Mouse (Mus musculus) heart, embryonic 15.5 days (tissue): ENCODE results near the gene Nxph4. TPM values are rescaled to one million over a fixed set of nuclear protein-coding genes. Genes with fewer than 3 reads are reported as not detected.

ENCODE experiments used
- ATAC-seq: fragments of 200-750 bp; cut with Nextera tagmentation; replicated peaks from 2 replicates; pipeline ENCODE4 v1.8.0; 2017; ENCODE audit warnings: low read depth, moderate TSS enrichment; ENCODE audit not compliant: insufficient number of reproducible peaks, insufficient read depth, low FRiP score
- H3K27ac ChIP-seq: fragments of 300-500 bp; sonication (generic); 2 replicates; pipeline ENCODE4 v1.5.1; 2015; ENCODE audit warnings: mild to moderate bottlenecking, inconsistent platforms
- H3K27me3 ChIP-seq: fragments of 300-500 bp; sonication (generic); 2 replicates; pipeline ENCODE4 v1.6.1; 2015; ENCODE audit warnings: inconsistent platforms
- H3K36me3 ChIP-seq: fragments of 300-500 bp; sonication (generic); 2 replicates; pipeline ENCODE4 v1.6.1; 2015; ENCODE audit warnings: mild to moderate bottlenecking, inconsistent platforms
- H3K4me1 ChIP-seq: fragments of 300-500 bp; sonication (generic); replicated peaks from 2 replicates; pipeline ENCODE4 v1.6.1; 2015; ENCODE audit warnings: inconsistent platforms
- H3K4me2 ChIP-seq: fragments of 300-500 bp; sonication (generic); 2 replicates; pipeline ENCODE4 v1.6.1; 2015; ENCODE audit warnings: inconsistent platforms, mild to moderate bottlenecking, moderate library complexity
- H3K4me3 ChIP-seq: fragments of 300-500 bp; sonication (generic); 2 replicates; pipeline ENCODE4 v1.5.1; 2015; ENCODE audit warnings: mild to moderate bottlenecking, inconsistent platforms
- H3K9ac ChIP-seq: fragments of 300-500 bp; sonication (generic); 2 replicates; pipeline ENCODE4 v1.6.1; 2015; ENCODE audit warnings: mild to moderate bottlenecking, inconsistent platforms
- H3K9me3 ChIP-seq: fragments of 300-500 bp; sonication (generic); replicated peaks from 2 replicates; pipeline ENCODE4 v1.6.1; 2016; ENCODE audit warnings: inconsistent platforms
- WGBS: fragments of 180-500 bp; shearing (Covaris S2); methylation state at CpG from one replicate; pipeline ENCODE4 v1.1.7; 2015; ENCODE audit warnings: mixed read lengths; 5-methylcytosine and 5-hydroxymethylcytosine counted together
- polyA plus RNA-seq: library from polyadenylated mRNA; unstranded; fragments of >200 nt; fragmentation: Nextera tagmentation; extraction: Ambion mirVana; gene quantifications from 2 replicates; pipeline ENCODE4 v1.2.1, GENCODE M21; 2015

Nxph4 gene
- polyA plus RNA-seq, 1 experiment from 2014 or later = 1.2 TPM

- Histone ChIP-seq H3K36me3 (peaks cover 12% of the 10 kb centered on the region; the same call in 1 of the 2 replicates), H3K27me3 (no peaks in the 10 kb centered on the region), H3K4me3 (no peak overlapping the region), H3K27ac (no peak overlapping the region), H3K4me2 (no peak overlapping the region), H3K9me3 (no peaks in the 10 kb centered on the region), H3K4me1 (no peaks in the 10 kb centered on the region), H3K9ac (no peak overlapping the region)
- 93% methylated on average over 4 of the region's 4 CpGs for WGBS
- ATAC-seq = no peak
These were observed 55.2 kb downstream of the Nxph4 start for GRCm38 (mm10) chr10:127479131-127479530.

DNA sequence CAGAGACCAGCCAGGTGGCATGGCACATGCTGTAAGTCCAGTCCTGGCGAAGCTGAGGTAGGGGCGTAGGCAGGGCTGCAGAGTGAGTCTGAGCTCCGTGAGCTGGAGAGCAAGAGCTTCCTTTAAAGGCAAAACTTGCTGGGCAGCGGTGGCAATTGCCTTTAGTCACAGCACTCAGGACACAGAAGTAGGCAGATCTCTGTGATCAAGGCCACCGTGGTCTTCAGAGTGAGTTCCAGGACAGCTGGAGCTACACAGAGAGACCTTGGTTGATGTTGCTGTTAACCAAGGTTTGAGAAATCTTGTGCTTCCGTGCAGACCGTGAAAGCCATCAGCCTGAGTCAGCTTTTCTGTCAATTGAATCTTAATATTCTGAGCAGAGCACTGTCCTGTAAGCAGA lies 57.1 kb downstream of the Nxph4 start:
- Histone ChIP-seq H3K9ac (no peak overlapping the region), H3K27me3 (no peaks in the 10 kb centered on the region), H3K4me1 (no peaks in the 10 kb centered on the region), H3K27ac (no peak overlapping the region), H3K4me3 (no peak overlapping the region), H3K36me3 (peaks cover 15% of the 10 kb centered on the region; the same call in 1 of the 2 replicates), H3K4me2 (no peak overlapping the region), H3K9me3 (no peaks in the 10 kb centered on the region)
- WGBS = 88% methylated on average over 7 of the region's 7 CpGs
- no peak for ATAC-seq

- WGBS = 76% methylated on average over 3 of the region's 3 CpGs
- H3K9me3 ChIP-seq = no peaks in the 10 kb centered on the region
- no peak overlapping the region for H3K4me2 ChIP-seq
- H3K27me3 ChIP-seq = no peaks in the 10 kb centered on the region
- H3K4me3 ChIP-seq = no peak overlapping the region
- peaks cover 15% of the 10 kb centered on the region; the same call in 1 of the 2 replicates for H3K36me3 ChIP-seq
- H3K9ac ChIP-seq = no peak overlapping the region
- H3K27ac ChIP-seq = no peak overlapping the region
- ATAC-seq = no peak
- peaks cover 3% of the 10 kb centered on the region for H3K4me1 ChIP-seq
These were observed 57.8 kb downstream of the Nxph4 start for GRCm38 (mm10) chr10:127476541-127476940.

Other genes with a start within 250 kb of the Nxph4 start
- 10.6 and 15.7 TPM in 2 replicates for gene Mbd6, start 245.5 kb downstream of the Nxph4 start, polyA plus RNA-seq
- 75.4 and 78.4 TPM in 2 replicates for gene Mars, start 222.8 kb downstream of the Nxph4 start, polyA plus RNA-seq
- gene Arhgap9, start 212.6 kb downstream of the Nxph4 start, polyA plus RNA-seq = 2.0 and 11.0 TPM in 2 replicates
- 0.58 and 1.5 TPM in 2 replicates for gene Gli1, start 192.6 kb downstream of the Nxph4 start, polyA plus RNA-seq
- gene Inhbe, start 180.1 kb downstream of the Nxph4 start, polyA plus RNA-seq = 0.03 TPM in 1 of 2 replicates, not detected in the other
- gene Inhbc, start 164.1 kb downstream of the Nxph4 start, polyA plus RNA-seq = 0.10 TPM in 1 of 2 replicates, not detected in the other
- gene R3hdm2, start 154.2 kb downstream of the Nxph4 start, polyA plus RNA-seq = 30.9 and 33.7 TPM in 2 replicates
- 0.62 and 1.1 TPM in 2 replicates for gene Stac3, start 32.9 kb downstream of the Nxph4 start, polyA plus RNA-seq
- 49.7 and 53.6 TPM in 2 replicates for gene Ndufa4l2, start 19.6 kb downstream of the Nxph4 start, polyA plus RNA-seq
- gene Shmt2, start 12.1 kb downstream of the Nxph4 start, polyA plus RNA-seq = 89.8 and 106 TPM in 2 replicates
- gene Lrp1, start 86.6 kb upstream of the Nxph4 start, polyA plus RNA-seq = 31.2 and 43.1 TPM in 2 replicates
- 26.2 and 33.5 TPM in 2 replicates for gene Stat6, start 108.4 kb upstream of the Nxph4 start, polyA plus RNA-seq
- gene Nemp1, start 132.3 kb upstream of the Nxph4 start, polyA plus RNA-seq = 7.8 and 8.9 TPM in 2 replicates
- 10.9 and 14.9 TPM in 2 replicates for gene Nab2, start 134.0 kb upstream of the Nxph4 start, polyA plus RNA-seq
- gene Myo1a, start 170.6 kb upstream of the Nxph4 start, polyA plus RNA-seq = 0.25 and 0.29 TPM in 2 replicates
- gene Tac2, start 189.9 kb upstream of the Nxph4 start, polyA plus RNA-seq = 0.43 and 0.64 TPM in 2 replicates
- gene Zbtb39, start 205.0 kb upstream of the Nxph4 start, polyA plus RNA-seq = 1.6 TPM in 2 replicates
- 14.1 and 16.3 TPM in 2 replicates for gene Gpr182, start 217.2 kb upstream of the Nxph4 start, polyA plus RNA-seq
- 0.03 and 0.05 TPM in 2 replicates for gene Rdh1, start 225.2 kb upstream of the Nxph4 start, polyA plus RNA-seq
- gene Rdh16f1, start 225.2 kb upstream of the Nxph4 start, polyA plus RNA-seq = 0.10 TPM in 1 of 2 replicates, not detected in the other
- gene Rdh9, start 241.8 kb upstream of the Nxph4 start, polyA plus RNA-seq = 0.11 TPM in 1 of 2 replicates, not detected in the other